Mouse (Mus musculus) CD8-positive naive resting alpha-beta T cell, adult 2 months (primary cell): Measurements from ENCODE around the gene Tmcc3.

Source experiments
- DNase-seq, 2 experiments: peaks; one replicate each; pipeline ENCODE4 v3.0.0; 2022; ENCODE audit warnings: low read depth in 2 of 2, low spot score in 2 of 2

Tmcc3 gene

DNA sequence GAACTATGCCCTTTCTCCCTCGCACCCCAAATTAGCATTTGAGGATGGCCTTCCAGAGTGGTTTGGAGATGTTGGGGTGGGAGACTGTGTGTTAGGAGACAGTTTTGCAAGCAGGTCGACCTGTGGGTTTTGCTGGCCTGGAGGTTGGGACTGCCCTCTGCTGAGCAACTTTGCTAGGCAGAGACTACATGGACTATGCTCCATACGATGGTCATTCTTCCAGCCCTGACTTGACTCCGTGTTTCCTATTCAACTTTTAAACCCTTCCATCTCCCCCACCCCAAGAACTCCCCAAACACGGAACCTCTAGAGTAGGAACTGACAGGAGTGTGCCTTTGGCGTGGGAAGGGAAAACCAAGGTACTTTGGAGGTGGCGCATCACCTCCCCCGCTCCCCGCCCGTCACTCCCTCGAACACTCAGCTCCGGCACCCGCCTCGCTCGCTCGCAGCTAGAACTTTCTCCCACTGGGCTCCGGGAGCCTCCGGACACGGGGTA, at the start of gene Tmcc3:
Gene Tmcc3, plus strand, starts transcription at position 439 of the 496 bp plus-strand sequence.
- no peak for DNase-seq

DNA sequence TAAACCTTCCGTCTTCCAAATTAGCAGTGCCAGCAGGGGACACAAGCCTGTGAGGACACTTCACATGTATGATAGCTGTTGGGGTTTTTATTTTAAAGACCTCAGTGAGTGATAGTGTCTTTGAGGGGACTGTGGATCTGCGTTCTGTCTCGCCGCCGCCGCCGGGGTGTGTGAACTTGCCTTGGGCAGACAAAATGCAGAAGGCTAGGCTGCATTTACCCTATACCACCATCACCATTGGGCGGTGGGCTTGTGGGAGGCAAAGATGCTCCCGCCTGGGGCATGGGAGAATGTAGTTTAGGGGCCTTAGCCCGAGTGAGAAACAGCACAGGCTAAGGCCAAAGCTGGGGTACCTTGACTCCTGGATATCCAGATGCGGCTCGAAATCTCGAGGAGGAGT, 49.1 kb upstream of the Tmcc3 start:
- no peak for DNase-seq

GRCm38 (mm10) chr10:94263211-94263610, 48.5 kb upstream of the Tmcc3 start:
- DNase-seq = no peak

- DNase-seq = no peak
Measured at GRCm38 (mm10) chr10:94265656-94266542, 45.9 kb upstream of the Tmcc3 start.

DNA sequence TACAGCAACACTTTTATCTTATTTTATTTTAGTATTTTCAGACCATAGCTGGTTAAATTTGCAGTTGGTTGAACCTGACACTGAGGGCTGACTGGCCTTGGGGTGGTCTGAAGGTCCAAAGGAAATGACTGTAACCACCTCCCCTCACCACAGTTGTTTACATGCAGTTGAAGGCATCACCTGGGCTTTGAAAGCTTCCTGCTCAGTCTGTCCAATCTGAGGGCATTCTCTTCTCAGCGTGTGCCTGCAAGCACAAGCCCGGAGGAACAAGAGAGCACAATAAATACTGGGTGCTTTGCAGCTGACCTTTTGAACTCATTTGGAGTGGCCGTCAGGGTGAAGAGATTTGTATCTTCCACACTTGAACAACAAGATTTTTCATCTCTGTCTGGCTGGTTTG, 36.4 kb upstream of the Tmcc3 start:
- DNase-seq = no peak

DNA sequence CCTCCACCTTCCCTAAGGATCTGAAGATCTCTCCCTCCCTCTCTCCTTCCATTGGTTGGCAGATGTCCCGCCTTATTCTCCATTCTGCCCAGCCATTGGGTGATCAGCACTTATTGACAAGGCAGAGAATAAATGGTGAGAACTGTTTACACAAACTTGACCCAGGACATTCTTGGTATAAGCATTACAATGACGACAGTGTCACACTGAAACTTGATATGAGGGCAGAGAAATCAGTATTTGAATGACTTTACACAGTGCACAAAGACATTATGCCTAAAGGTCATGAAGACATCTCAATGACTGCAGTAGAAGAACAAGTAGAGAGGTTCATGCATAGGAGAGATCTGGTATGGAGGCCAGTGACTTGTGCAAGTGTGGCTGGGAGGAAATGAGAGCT, 35.2 kb upstream of the Tmcc3 start:
- no peak for DNase-seq

DNA sequence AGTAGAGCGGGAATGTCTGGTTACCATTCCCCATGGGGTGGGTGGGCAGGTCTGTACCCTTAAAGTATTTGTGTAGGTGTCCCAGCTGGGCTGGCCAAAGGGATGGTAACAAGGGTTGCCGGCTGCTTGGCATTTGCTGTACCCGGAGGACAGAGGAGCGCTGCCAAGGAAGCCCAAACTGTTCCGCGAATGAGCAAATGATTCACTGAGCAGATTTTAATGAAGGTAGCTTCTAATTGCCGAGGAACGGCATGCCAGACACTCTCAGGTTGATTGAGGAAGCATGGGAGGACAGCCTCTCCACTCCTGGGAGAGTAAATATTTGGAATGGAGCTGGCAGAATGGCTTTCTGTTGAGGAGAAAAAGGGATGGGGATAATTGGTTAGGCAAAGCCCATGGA, 29.6 kb upstream of the Tmcc3 start:
- no peak for DNase-seq

GRCm38 (mm10) chr10:94282797-94283196, 29.0 kb upstream of the Tmcc3 start:
- DNase-seq = no peak

DNA sequence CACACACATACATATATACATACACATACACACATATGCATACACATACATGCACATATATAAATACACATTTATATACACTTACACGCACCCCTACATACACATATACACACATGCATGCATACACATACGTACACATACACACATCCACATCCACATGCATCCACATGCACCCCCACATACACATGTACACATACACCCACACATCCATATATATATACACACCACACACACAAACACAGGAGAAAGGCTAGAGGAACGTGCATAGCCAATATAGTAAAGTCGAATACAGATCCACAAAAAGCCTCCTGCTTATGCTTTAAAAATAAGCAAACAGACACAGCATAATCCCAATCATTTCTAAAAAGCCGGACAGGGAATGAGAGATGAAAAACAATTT, 17.3 kb upstream of the Tmcc3 start:
- no peak for DNase-seq

DNA sequence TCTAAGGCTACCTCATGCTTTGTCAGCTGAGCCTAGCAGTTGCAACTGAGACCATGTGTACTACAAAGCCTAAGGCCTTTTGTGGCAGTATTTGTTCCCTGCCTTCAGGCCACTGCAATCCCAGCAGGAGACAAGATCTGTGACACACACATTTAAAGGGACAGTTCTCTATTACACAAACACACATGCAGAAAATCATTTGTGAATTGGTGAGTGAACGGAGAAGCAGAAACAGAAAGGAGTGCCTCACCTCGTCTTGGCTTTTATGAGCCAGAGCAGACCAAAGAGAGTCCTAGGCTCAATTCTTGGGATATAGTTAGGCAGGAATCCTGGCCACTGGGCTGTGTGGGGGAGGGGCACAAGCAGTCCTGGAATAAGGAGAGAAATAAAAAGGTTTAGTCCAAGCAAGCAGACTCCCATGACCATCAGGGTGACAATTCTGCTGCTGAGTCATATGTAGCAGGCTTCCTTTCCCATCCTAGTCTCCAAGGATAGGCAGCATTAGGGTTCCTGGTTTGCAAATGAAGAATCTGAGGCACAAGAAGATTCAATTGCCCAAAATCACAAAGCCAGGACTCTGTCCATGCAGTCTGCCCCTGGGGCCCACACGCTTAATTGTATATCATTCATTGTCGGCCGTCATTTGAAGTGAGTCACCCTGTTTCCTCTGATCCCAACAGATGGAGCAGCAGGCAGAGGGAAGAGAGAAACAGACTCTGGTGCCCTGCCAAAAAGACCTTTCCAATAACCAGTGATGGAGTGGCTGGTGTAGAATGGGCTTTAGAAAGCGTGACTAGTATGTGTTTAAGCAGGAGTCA, 16.6 kb upstream of the Tmcc3 start:
- no peak for DNase-seq

- no peak for DNase-seq
Measured at GRCm38 (mm10) chr10:94295923-94296605, 15.7 kb upstream of the Tmcc3 start.

DNA sequence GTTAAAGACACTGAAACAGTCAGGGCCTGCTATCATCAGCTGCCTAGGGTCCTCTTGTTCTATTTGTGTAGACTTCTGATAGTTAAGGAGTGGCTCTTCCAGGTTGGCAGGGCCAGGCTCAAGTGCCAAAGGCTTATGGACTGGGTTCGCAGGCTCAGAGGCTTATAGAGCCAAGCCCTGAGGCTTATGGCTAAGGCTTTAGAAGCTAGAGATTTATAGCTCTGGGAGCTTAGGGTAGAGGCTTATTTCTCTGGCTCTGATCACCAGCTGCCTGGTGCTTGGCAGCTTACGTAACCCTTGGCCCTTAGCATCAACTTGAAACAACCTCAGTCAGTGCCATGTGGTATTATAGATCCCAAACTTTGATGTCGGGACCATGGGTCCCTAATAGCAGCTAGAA, 13.3 kb upstream of the Tmcc3 start, which contains the start of gene Gm4792:
Gene Gm4792, minus strand, starts transcription at position 233 of the 400 bp plus-strand sequence.
- DNase-seq = no peak

- no peak for DNase-seq
Measured at GRCm38 (mm10) chr10:94299301-94299700, 12.4 kb upstream of the Tmcc3 start.

DNA sequence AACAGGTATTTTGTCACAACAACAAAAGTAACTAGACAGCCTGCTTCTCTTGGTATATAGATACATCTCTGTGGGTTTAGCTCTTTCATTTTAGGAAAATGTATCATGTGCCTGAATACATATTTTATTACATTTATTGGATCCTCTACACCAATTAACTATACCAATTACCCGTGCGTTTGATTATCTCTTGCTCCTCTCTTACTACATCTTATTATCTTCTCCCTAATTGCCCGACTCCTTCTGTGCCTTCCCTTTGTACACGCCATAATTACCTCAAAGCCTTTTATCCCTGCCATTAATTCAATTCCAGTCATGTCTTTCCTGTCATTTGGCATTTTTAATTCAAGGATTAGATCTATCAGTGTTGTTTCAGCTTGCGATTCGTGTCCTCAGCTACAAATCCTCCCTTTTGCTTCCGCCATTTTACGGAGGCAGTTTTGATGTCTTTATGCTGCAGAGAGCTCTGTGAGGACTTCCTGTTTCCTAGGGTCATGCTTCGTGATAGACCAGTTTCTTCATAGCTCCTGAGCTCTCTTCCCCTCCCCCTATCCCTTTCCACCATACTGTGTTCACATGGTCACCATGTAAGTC, 7.6 kb upstream of the Tmcc3 start:
- no peak for DNase-seq

- no peak for DNase-seq
Measured at GRCm38 (mm10) chr10:94305526-94305925, 6.2 kb upstream of the Tmcc3 start.

GRCm38 (mm10) chr10:94310499-94311267, 1.1 kb upstream of the Tmcc3 start:
- DNase-seq = no peak

- no peak for DNase-seq
Measured at GRCm38 (mm10) chr10:94312007-94312715, 412 bp downstream of the Tmcc3 start.

DNA sequence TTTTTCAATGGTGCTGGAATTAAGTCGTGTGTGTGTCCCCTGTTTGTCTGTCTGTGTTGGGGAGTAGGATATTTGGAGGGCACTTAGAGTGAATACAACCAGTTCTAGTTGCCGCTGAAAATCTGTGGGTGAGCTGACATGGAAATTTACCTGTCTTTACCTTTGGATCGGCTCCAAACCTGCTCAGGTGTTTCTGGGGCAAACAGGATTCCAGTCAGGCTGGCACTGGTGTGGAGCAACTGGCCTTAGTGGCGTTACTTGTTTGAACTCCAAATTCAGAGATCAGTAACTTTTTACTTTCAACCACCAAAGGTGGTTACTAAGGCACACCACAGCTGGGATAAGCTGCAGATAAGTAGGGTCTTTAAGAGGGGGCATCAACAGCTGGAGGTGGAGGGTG, 1.4 kb downstream of the Tmcc3 start:
- DNase-seq = no peak

DNA sequence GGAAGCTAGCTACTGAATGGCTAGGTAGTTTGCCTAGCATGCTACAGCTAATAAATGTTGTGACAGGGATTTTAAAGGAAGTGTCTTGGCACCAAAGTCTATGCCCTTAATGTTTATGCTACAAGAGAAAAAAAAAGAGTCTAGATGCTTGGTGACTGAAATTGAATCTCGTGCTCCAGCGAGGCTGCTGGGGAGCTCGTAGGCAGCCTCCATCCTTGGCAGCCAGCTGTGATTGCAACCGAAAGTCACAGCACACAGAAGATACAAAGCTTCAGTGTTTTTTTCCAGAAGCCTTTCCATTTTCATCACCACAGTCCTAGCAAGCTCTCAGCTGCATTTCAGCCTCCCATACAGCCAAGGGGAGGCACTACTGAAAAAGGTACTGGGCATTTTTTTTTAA, 6.8 kb downstream of the Tmcc3 start:
- DNase-seq = no peak

DNA sequence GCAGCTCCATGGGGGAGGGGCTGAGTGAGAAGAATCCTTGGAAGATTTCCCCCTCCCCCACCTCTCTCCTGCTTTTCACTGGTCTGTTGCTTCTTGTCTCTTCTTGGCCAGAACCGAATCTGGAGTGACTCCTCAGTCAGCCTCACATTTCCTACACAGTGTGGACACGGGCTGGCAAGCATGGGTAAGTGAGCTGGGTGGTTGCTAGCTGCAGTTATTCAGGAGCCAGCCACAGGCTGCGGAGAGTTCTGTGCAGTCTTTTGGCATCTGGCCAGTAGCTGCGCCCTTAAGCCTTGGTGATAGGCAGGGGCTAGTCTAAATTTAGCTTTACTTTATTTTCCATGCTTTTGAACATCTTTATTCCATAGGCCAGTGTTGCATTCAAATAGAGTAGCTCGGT, 18.2 kb downstream of the Tmcc3 start:
- DNase-seq = no peak
